Mouse (Mus musculus): ENCODE measurements around the gene Snx11.
A peak's percentile ranks its signal among the peaks of the same experiment; 100 is the strongest.
"Not testable (repeated sequence)": the region's sequence is repeated elsewhere in the genome, so short reads cannot be mapped to it uniquely, and the experiment has no call there.

Gene Snx11

DNA sequence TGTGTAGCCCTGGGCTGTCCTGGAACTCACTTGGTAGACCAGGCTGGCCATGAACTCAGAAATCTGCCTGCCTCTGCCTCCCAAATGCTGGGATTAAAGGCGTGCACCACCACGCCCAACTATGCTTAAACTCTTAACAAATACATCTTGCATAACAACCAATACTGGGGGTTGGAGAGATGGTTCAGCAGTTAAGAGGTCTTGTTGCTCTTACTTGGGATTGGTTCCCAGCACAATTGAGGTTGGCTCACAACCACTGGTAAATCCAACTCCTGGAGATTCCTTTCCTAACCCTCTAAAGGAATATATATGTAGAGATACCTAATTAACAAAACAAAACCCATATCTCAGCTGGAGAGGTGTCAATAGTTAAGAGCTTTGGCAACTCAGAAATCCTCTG lies 18.7 kb upstream of the Snx11 start:
- no peak for DNase-seq (ENCODE audit: low spot score in 2 of 2)

DNA sequence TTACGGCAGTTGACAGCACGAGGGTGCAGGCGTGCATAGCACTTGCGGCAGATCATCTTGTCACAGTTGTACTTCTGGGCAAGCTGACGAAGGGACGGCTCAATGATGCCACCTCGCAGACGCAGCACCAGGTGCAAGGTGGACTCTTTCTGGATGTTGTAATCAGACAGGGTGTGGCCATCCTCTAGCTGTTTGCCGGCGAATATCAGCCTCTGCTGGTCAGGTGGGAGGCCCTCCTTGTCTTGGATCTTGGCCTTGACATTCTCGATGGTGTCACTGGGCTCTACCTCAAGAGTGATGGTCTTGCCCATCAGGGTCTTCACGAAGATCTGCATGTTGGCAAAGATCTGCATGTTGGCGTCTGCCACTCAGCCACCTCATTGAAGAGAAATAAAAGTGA lies 18.1 kb upstream of the Snx11 start:
- no peak for DNase-seq (ENCODE audit: low spot score in 2 of 2)

DNA sequence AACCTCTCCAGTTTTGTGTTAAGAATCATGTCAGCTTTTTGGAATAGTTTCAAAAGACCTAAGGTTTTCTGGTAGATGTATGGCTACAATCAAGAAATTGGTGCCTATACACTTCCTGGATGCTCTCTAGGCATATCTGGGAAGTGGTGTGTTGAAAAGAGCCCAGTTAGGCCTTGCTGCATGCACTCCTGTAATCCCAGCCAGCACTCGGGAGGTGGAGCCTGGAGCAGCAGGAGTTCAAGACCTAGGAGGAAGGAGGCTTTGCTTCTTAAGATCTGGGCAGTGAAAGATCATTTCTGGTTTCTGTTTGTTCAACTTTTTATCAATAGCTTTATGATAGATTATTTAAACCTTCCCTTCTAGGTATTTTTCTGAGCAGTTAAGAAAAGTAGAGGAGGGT lies 13.3 kb upstream of the Snx11 start:
- no peak for DNase-seq (ENCODE audit: low spot score in 2 of 2)

GRCm38 (mm10) chr11:96789990-96790389 lies 12.6 kb upstream of the Snx11 start:
- no peak for DNase-seq (ENCODE audit: low spot score in 2 of 2)

DNA sequence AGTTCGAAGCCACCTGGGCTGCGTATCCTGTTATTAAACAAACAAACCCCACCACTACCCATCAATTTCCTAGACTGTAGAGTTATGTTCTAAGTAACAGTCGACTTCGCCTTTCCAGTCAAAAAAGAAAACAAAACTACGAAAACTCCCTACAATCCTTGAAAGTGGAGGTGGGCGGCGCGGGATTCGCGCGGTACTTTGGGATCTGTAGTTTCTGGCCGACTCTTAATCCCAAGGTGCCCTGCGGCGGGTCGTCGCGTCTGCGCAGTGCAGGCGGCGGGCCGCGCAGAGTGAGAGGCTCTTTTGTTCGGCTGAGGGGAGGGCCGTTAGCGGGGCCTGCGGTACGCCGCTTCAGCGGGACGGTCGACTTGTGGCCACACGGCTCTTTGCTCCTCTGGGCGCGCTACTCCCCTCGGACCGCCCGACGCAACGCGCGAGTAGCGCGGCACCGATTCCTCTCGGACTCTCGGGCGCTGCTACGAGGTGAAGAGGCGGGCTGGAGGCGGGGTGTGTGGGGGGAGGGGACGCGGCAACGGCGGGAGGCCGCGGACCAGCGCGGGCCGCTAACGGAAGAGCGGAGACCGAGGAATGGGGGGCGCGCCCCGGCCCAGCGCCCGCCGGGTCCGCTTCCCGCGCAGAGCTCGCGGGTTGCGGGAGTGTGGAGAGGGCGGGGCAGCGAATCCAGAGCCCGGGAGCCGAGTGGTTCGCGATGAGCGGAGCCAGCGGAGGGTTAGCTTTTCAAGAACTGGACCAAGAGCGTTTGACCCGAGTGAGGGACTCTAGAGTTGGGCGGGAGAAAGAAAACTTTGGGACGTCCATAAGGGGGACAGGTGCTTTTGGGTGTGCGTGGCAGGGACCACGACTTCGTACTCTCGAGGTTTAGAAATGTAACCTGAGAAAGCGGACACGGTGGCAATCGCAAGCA lies 11.8 kb upstream of the Snx11 start, which contains the start of gene Cbx1:
Cbx1 (plus strand) TSS at position 257 of the 925 bp plus-strand sequence.
- DNase-seq (ENCODE audit: low spot score in 2 of 2): peak; percentile 83 to 89

DNA sequence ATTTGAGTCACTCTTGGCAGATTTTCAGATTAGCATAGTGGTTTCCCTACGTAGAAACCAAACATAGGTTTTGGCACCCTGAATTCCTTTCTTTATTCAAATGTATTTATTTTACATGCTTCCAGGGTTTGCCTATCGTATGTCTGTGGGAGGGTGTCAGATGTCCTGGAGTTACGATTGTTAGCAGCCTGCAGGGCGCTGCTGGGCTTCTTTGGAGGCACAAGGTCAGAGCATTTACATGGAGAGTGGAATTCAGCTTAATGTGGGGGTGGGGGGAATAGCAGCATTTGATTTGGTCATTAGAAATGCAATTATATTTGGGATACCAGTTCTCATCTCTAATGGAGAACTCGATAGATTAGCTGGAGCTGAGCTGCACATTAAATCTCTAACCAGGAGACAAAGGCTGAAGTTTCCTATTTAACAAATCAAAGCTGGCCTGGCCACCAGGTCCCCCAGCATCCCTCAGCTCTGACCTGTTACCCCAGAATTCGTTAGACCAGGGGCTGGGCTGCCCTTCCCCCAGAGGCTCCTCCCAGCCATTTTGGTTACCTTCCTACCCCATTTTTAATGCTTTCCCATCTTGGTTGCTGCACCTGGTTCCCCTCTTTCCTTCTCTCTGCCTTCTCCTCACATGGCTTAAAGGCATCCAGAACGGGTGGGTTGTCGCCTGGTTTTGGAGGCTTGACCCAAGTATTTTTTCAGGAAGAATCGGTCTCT lies 9.5 kb upstream of the Snx11 start:
- no peak for DNase-seq (ENCODE audit: low spot score in 2 of 2)

GRCm38 (mm10) chr11:96784847-96785246 lies 7.5 kb upstream of the Snx11 start:
- peak; percentile 69 to 79 for DNase-seq (ENCODE audit: low spot score in 2 of 2)

- DNase-seq (ENCODE audit: low spot score in 2 of 2): no peak
Measured at GRCm38 (mm10) chr11:96781425-96781824, 4.1 kb upstream of the Snx11 start.

GRCm38 (mm10) chr11:96780306-96780705 lies 2.9 kb upstream of the Snx11 start:
- DNase-seq (ENCODE audit: low spot score in 2 of 2): no peak

DNA sequence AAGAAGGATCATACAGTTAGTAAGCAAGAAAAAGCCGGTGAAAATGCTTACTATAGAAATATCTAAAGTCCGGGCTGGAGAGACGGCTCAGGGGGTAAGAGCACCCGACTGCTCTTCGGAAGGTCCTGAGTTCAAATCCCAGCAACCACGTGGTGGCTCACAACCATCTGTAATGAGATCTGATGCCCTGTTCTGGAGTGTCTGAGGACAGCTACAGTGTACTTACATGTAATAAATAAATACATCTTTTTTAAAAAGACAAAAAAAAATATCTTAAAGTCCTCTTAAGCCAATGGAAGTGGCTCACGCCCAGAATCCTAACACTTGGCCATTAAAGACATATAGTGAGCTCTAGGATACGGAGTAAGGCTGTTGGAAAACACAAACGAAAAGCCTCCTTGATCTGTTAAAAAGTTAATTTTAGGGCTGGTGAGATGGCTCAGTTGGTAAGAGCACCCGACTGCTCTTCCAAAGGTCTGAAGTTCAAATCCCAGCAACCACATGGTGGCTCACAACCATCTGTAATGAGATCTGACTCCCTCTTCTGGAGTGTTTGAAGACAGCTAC lies 785 bp upstream of the Snx11 start:
- DNase-seq (ENCODE audit: low spot score in 2 of 2): not testable (repeated sequence)

DNA sequence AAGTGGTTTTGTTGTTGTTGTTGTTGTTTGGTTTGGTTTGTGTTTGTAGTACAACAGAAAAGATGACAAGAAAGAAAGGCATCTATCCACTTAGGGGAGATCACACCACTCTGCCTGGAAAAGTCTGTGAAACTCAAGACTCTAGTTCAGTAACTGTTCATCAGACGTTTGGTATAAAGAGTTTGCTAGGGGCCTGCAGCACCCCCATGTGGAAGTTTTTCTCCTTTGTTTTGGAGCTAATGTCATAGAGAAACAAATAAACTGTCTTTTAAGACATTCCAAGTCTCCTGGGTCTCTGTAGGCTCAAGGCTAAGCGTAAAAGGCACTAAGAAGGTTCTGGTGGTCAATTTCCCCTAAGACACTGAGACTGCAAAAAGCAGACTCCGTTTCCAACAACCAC lies 1.3 kb downstream of the Snx11 start:
- DNase-seq (ENCODE audit: low spot score in 2 of 2): no peak

GRCm38 (mm10) chr11:96775665-96776064 lies 1.7 kb downstream of the Snx11 start:
- no peak for DNase-seq (ENCODE audit: low spot score in 2 of 2)

- no peak for DNase-seq (ENCODE audit: low spot score in 2 of 2)
Measured at GRCm38 (mm10) chr11:96775063-96775462, 2.3 kb downstream of the Snx11 start.

DNA sequence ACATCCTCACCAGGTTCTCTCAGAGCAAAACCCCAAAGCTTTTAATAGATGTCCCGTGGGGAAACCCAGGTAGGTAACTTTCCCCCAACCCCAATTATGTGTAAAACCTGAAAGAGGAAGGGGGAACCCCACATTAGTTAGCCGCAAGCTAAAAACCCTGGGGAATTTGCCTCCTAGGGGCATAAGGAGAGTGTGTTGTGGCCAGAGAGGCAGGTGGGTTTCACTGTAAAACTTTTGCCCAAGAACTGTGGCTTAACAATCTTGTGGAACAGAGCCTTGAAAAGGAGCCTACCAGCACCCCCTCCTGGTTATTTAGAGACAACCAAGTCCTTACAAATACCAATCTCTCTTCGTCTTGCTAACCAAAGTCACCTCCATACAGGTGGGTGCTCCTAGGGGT lies 2.8 kb downstream of the Snx11 start:
- DNase-seq (ENCODE audit: low spot score in 2 of 2): peak in 1 of 2 experiments; percentile 37

DNA sequence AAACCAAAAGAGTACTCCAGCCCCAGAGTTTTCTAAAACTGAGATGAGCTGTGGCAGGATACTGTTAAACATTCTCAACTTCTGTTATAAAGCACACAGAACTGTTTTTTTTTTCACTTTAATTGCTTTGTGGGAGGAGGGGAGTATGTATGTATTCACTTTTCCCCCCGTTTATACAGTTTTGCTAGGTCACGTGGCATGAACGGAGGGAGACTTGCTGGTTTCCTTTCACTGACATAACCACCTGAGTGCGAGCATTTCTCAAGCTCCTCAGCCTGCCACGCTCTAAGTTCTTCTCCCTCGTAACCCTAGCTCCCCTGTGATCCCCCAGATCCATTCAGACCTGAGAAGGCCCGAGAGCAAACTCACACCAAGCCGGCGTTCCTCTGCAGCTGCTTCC lies 4.9 kb downstream of the Snx11 start:
- DNase-seq (ENCODE audit: low spot score in 2 of 2): no peak

DNA sequence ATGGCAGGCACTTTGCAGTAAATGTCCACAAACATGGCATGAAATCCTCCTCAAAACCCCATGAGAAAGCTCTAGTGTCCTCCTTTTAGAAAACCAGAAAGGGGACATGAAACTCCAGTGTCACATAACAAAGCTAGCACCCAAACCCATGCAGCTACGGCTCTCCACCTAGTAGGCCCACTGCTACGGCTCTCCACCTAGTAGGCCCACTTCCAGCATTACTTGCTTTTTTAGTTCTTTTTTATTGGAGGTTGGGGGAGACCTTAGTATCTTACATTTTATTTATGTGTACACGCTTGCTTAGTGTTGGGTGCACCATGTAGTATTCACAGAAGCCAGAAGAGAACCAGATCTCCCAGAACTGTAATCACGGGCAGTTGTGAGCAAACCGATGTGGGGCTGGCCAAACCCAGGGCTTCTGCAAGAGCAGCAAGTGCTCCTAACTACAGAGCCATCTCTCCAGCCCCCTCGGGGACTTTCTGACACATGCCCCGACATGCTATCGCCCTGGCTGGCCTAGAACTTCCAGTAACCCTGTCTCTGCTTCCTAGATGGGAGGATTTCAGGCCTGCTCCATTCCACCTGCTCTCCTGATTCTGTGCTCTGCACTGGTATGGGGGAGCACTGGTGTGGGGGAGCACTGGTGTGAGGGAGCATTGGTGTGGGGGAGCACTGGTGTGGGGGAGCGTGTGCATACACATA lies 5.9 kb downstream of the Snx11 start:
- no peak for DNase-seq (ENCODE audit: low spot score in 2 of 2)

GRCm38 (mm10) chr11:96768240-96768639 lies 9.1 kb downstream of the Snx11 start:
- DNase-seq (ENCODE audit: low spot score in 2 of 2): no peak

DNA sequence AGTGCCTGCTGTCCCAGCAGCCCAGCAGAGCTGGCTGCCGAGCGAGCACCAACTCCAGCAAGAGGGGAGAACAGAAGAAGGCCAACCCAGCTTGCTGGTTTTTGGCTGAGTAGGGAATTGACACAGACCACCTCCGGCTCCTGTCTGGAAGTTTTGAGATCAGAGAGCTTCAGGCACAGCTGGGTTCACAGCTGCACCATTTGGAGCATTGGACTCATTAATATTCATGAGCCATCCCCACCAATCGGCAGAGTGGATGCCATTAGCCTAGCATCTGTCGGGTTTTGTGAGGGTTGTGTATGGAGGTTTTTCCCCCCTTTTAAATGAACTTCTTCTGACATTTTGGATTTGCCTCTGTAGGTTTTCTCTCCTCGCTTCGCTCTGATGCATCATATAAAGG lies 10.3 kb downstream of the Snx11 start:
- DNase-seq (ENCODE audit: low spot score in 2 of 2): no peak

DNA sequence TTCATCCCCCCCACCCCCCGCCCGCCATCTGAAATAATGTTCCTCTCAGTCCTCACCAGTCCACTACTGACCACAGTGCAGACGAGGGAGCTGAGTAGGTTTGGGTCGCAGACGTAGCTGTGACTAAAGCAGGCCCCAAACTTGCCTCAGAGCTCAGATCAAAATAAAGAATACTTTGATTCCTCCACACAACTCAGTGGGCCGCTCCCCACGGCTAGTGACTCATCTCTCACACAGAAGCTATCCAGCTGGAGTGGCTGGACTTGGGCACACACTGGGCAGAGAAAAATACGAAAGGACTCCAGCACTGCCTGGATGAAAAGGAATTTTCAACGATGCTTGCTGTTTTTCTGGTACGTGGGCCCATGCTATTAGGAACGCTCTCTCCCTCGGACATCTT lies 10.8 kb downstream of the Snx11 start:
- no peak for DNase-seq (ENCODE audit: low spot score in 2 of 2)

DNA sequence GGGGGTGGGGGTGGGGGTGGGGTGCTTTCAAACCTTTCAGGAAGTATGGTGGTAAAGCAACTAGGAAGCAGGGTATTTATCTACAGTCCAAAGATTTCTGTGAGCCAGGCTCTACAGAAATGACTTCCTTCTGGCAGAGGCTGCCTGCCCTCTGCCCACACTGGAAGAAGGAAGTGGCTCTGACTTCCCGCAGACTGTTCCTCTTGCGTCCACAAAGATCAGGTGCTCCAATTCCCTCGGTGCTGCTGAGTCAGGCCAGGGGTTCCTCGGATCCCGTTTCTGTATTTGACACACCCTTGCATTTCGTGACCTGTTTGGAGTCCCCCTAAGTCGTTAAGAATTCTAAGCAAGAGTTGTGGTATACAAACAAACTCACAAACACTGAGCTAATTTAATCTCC lies 11.7 kb downstream of the Snx11 start:
- DNase-seq (ENCODE audit: low spot score in 2 of 2): no peak

DNA sequence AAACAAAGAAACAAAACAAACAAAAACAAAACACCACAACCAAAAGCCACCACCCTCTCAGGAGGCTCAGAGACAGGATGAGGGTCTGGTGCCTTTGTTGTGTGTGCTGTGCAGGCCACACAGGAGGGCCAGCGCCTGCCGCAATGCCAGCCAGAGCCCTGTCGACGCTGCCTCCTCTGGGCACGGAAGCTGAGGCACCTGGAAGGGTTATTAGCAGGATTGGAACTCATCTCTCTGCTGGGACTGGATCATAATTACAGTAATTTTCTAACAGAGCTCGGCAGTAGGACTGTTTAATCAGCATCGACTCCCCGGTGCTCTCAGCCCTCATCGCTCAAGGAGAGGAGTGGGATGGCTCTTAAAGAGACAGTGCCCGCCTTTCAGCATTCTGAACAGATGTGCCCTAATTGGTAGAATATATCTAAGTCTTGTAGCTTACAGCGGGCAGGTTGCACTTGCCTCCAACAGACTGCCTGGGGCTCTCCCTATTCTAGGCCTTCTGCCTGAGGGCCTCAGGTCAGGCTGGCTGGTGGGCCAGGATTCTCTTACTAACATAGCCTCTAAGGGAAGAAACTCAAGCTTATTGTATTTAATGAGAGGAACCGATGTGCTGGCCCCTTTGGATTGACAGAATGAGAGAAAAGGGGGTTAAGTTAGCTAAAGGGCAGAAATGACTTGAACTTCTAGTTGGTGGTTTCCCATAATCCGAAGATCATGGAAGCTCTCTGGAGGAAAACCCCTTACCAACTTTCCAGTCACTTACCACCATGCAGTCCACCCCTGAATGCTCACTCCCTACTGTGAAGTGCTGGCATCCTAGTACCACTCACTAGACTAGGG lies 12.6 kb downstream of the Snx11 start:
- no peak for DNase-seq (ENCODE audit: low spot score in 2 of 2)

Measured in natural killer cell, adult 2 months (primary cell).